Mouse (Mus musculus) lung, postnatal 0 days (tissue): ENCODE results near the gene Cmpk1. TPM values are rescaled to one million over a fixed set of nuclear protein-coding genes. Genes with fewer than 3 reads are reported as not detected.

ENCODE experiments used
- ATAC-seq: fragments of 200-750 bp; cut with Nextera tagmentation; 2 replicates; pipeline ENCODE4 v1.8.0; 2017; ENCODE audit warnings: moderate library complexity
- DNase-seq: peaks from one replicate; pipeline ENCODE4 v3.0.0-alpha.2; 2016; ENCODE audit warnings: low spot score
- H3K27ac ChIP-seq: fragments of 300-500 bp; sonication (generic); 2 replicates; pipeline ENCODE4 v1.5.1; 2014; ENCODE audit warnings: antibody characterized with exemption, mild to moderate bottlenecking, low read length, mixed read lengths
- H3K27me3 ChIP-seq: fragments of 300-500 bp; sonication (generic); replicated peaks from 2 replicates; pipeline ENCODE4 v1.6.1; 2014; ENCODE audit warnings: low read length, mixed read lengths; ENCODE audit not compliant: insufficient read depth
- H3K36me3 ChIP-seq: fragments of 300-500 bp; sonication (generic); 2 replicates; pipeline ENCODE4 v1.6.1; 2014; ENCODE audit warnings: low read length, mixed read lengths; ENCODE audit not compliant: insufficient read depth
- H3K4me1 ChIP-seq: fragments of 300-500 bp; sonication (generic); 2 replicates; pipeline ENCODE4 v1.6.1; 2014; ENCODE audit warnings: antibody characterized with exemption, low read depth, low read length, mixed read lengths; ENCODE audit not compliant: insufficient read depth
- H3K4me2 ChIP-seq: fragments of 300-500 bp; sonication (generic); replicated peaks from 2 replicates; pipeline ENCODE4 v1.6.1; 2014; ENCODE audit warnings: low read depth, mild to moderate bottlenecking, low read length, moderate library complexity, mixed read lengths
- H3K4me3 ChIP-seq: fragments of 300-500 bp; sonication (generic); 2 replicates; pipeline ENCODE4 v1.5.1; 2014; ENCODE audit warnings: low read depth, low read length
- H3K9ac ChIP-seq: fragments of 300-500 bp; sonication (generic); replicated peaks from 2 replicates; pipeline ENCODE4 v1.6.1; 2014; ENCODE audit warnings: low read depth, mild to moderate bottlenecking
- H3K9me3 ChIP-seq: fragments of 300-500 bp; sonication (generic); 2 replicates; pipeline ENCODE4 v1.6.1; 2016; ENCODE audit warnings: low read length, mixed read lengths
- CTCF ChIP-seq: IDR thresholded peaks from 2 replicates; pipeline ENCODE4 v1.5.1; 2016; ENCODE audit warnings: antibody characterized with exemption, mild to moderate bottlenecking
- EP300 ChIP-seq: IDR thresholded peaks from 2 replicates; pipeline ENCODE4 v1.6.1; 2016; ENCODE audit warnings: antibody characterized with exemption, mild to moderate bottlenecking, control low read depth
- WGBS: fragments of 180-500 bp; shearing (Covaris S2); extraction: QIAGEN DNeasy Blood & Tissue Kit; methylation state at CpG from one replicate; pipeline ENCODE4 v1.1.7; 2014; 5-methylcytosine and 5-hydroxymethylcytosine counted together
- polyA plus RNA-seq: library from polyadenylated mRNA; unstranded; fragments of >200 nt; fragmentation: Nextera tagmentation; extraction: Ambion mirVana; gene quantifications from 2 replicates; pipeline ENCODE4 v1.2.1, GENCODE M21; 2015

The Cmpk1 gene
- polyA plus RNA-seq, 1 experiment from 2014 or later, result 94.2 TPM

- peaks cover 11% of the 10 kb centered on the region for H3K4me1 ChIP-seq
- peaks cover 86% of the 10 kb centered on the region for H3K27me3 ChIP-seq
- 7% methylated on average over 20 of the region's 20 CpGs for WGBS
- H3K4me2 ChIP-seq, result peak overlapping the region; percentile 96
- peak overlapping the region; percentile 56 for H3K4me3 ChIP-seq
- H3K9me3 ChIP-seq, result no peaks in the 10 kb centered on the region
- DNase-seq (peak; percentile 25), ATAC-seq (no peak)
- no peak overlapping the region for H3K27ac ChIP-seq
- no peak overlapping the region for H3K9ac ChIP-seq
- H3K36me3 ChIP-seq, result no peaks in the 10 kb centered on the region
- TF ChIP-seq EP300, result no peak
- TF ChIP-seq CTCF, result peak; percentile 70
Measured at GRCm38 (mm10) chr4:114909602-114910484, 77.2 kb downstream of the Cmpk1 start.

Other genes with a start within 250 kb of the Cmpk1 start
- not detected in 2 replicates for gene Gm12830, start 165.5 kb downstream of the Cmpk1 start, polyA plus RNA-seq
- gene Foxd2, start 78.4 kb downstream of the Cmpk1 start, polyA plus RNA-seq, result 0.10 TPM in 1 of 2 replicates, not detected in the other
- not detected in 2 replicates for gene Foxe3, start 61.2 kb downstream of the Cmpk1 start, polyA plus RNA-seq
- gene Stil, start 12.9 kb upstream of the Cmpk1 start, polyA plus RNA-seq, result 0.61 and 1.0 TPM in 2 replicates
- gene Tal1, start 69.2 kb upstream of the Cmpk1 start, polyA plus RNA-seq, result 1.9 and 2.5 TPM in 2 replicates
- gene Pdzk1ip1, start 101.5 kb upstream of the Cmpk1 start, polyA plus RNA-seq, result 99.9 and 117 TPM in 2 replicates
- gene Cyp4x1, start 147.0 kb upstream of the Cmpk1 start, polyA plus RNA-seq, result 0.04 TPM in 1 of 2 replicates, not detected in the other